Mouse (Mus musculus) hindbrain, postnatal 0 days (tissue): ENCODE data around the gene Ip6k2. TPM values are rescaled to one million over a fixed set of nuclear protein-coding genes. Genes with fewer than 3 reads are reported as not detected.

Experiments
- ATAC-seq: fragments of 200-750 bp; cut with Nextera tagmentation; 2 replicates; pipeline ENCODE4 v1.8.0; 2017; ENCODE audit warnings: mild to moderate bottlenecking, moderate TSS enrichment, moderate library complexity
- DNase-seq: peaks from one replicate; pipeline ENCODE4 v3.0.0-alpha.2; 2015; ENCODE audit warnings: low spot score
- H3K27ac ChIP-seq: fragments of 300-500 bp; sonication (generic); 2 replicates; pipeline ENCODE4 v1.5.1; 2014; ENCODE audit warnings: mild to moderate bottlenecking
- H3K27me3 ChIP-seq: fragments of 300-500 bp; sonication (generic); 2 replicates; pipeline ENCODE4 v1.6.1; 2014; ENCODE audit warnings: low read length, mixed read lengths; ENCODE audit not compliant: insufficient read depth
- H3K36me3 ChIP-seq: fragments of 300-500 bp; sonication (generic); 2 replicates; pipeline ENCODE4 v1.6.1; 2014; ENCODE audit warnings: low read length, mixed read lengths; ENCODE audit not compliant: insufficient read depth
- H3K4me1 ChIP-seq: fragments of 300-500 bp; sonication (generic); 2 replicates; pipeline ENCODE4 v1.6.1; 2014; ENCODE audit warnings: antibody characterized with exemption, low read length, mixed read lengths; ENCODE audit not compliant: insufficient read depth
- H3K4me2 ChIP-seq: fragments of 300-500 bp; sonication (generic); 2 replicates; pipeline ENCODE4 v1.6.1; 2014; ENCODE audit warnings: low read depth, mild to moderate bottlenecking, low read length, moderate library complexity, mixed read lengths
- H3K4me3 ChIP-seq: fragments of 300-500 bp; sonication (generic); 2 replicates; pipeline ENCODE4 v1.5.1; 2014; ENCODE audit warnings: low read length
- H3K9ac ChIP-seq: fragments of 300-500 bp; sonication (generic); replicated peaks from 2 replicates; pipeline ENCODE4 v1.6.1; 2014; ENCODE audit warnings: mild to moderate bottlenecking, low read length, moderate library complexity, mixed read lengths
- H3K9me3 ChIP-seq: fragments of 300-500 bp; sonication (generic); 2 replicates; pipeline ENCODE4 v1.6.1; 2016; ENCODE audit warnings: low read length, mixed read lengths
- CTCF ChIP-seq: IDR thresholded peaks from 2 replicates; pipeline ENCODE4 v1.5.1; 2016; ENCODE audit warnings: antibody characterized with exemption, control low read depth, low read depth
- WGBS: fragments of 180-500 bp; shearing (Covaris S2); extraction: QIAGEN DNeasy Blood & Tissue Kit; methylation state at CpG from one replicate; pipeline ENCODE4 v1.1.7; 2014; 5-methylcytosine and 5-hydroxymethylcytosine counted together
- polyA plus RNA-seq: library from polyadenylated mRNA; unstranded; fragments of >200 nt; fragmentation: Nextera tagmentation; extraction: Ambion mirVana; gene quantifications from 2 replicates; pipeline ENCODE4 v1.2.1, GENCODE M21; 2015
- total RNA-seq: library from RNA; depleted of rRNA; stranded (reverse); fragments of >200 nt; gene quantifications from 2 replicates; pipeline ENCODE4 v1.2.3, GENCODE M21; 2014

The Ip6k2 gene
- total and polyA plus RNA-seq, 2 experiments from 2014 or later, result 122 to 187 TPM

DNA sequence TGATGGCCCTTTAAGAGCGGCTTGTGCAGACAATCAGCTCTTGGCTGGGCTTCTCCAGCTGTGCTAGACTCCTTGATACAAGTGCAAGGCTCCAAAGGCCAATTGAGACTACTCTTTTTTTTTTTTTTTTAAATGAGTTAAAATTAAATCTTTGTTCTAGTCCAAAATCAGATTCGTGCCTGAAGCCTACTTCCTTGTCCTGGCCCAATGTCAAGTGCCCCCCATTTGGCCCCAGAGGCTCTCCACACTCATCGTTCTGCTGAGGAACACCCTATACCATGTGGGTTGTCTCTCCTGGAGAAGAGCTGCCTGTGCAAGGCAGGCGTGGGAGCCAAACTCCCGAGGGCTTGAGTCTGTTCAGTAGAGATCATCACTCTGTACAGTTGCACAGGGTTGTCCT, 2.6 kb upstream of the Ip6k2 start:
- no peak for TF ChIP-seq CTCF
- H3K9me3 ChIP-seq, result no peaks in the 10 kb centered on the region
- no peak overlapping the region for H3K27ac ChIP-seq
- no peaks in the 10 kb centered on the region for H3K36me3 ChIP-seq
- no peak overlapping the region for H3K9ac ChIP-seq
- 48% methylated on average over 5 of the region's 5 CpGs for WGBS
- H3K4me3 ChIP-seq, result no peak overlapping the region
- H3K4me1 ChIP-seq, result peaks cover 17% of the 10 kb centered on the region
- DNase-seq (no peak), ATAC-seq (no peak)
- no peaks in the 10 kb centered on the region for H3K27me3 ChIP-seq
- H3K4me2 ChIP-seq, result no peak overlapping the region

DNA sequence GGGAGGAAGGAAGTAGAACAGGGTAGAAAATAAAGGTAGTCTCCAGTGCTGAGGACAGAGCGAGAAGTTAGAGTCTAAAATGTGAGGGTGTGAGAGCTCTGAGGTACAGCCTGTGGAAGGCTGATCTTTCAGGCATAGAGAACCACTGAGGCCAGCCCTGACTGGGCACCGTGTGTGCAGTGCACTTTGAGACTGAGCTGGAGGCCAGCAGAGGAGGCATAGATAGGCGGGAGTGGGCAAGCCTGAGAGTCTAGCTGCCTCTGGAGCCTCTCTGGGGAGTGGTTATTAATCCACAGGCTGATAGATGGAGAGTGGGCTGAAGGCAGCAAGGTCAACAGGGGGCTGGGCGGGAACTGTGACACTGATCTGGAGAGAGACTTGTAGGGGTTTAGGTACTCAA, 1.7 kb upstream of the Ip6k2 start:
- no peaks in the 10 kb centered on the region for H3K9me3 ChIP-seq
- peaks cover 25% of the 10 kb centered on the region for H3K4me1 ChIP-seq
- H3K9ac ChIP-seq, result no peak overlapping the region
- H3K36me3 ChIP-seq, result no peaks in the 10 kb centered on the region
- H3K4me3 ChIP-seq, result no peak overlapping the region
- DNase-seq, result no peak
- no peak overlapping the region for H3K4me2 ChIP-seq
- no peak for TF ChIP-seq CTCF
- no peaks in the 10 kb centered on the region for H3K27me3 ChIP-seq
- H3K27ac ChIP-seq, result no peak overlapping the region
- 69% methylated on average over 4 of the region's 4 CpGs for WGBS
- no peak for ATAC-seq

DNA sequence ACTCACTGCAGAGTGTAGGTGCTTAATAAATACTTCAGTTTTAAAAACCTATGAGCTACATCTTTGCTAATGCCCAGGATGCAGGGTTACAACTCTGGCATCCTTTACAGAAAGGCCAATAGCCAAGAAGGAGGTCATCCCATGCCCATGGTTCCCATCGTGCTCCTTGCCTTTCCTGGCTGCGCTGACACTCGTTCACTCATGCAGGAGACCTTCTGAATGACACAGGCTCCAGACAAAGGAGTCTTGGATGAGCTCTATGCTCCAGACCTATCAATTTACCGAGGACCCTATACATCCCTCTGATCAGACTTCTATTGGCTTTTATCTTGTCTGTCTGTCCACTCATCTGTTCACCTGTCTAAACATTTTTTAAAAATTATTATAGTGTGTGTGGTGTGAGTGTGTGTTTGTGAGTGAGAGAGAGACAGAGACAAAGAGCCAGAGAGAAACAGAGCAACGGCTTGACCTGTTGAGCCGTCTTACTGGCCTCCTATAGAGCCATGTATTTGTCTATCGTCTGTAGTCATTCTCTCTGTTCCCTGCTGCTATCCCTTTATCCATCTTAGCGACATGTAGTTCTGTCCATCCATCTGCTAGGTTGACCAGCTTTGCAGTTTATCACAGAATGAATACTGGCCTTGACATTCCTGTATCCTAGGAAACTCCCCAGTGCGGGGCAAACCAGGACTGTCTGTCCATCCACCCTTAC, 604 bp upstream of the Ip6k2 start:
- DNase-seq, result peak; percentile 69
- Histone ChIP-seq H3K4me1 (peaks cover 35% of the 10 kb centered on the region), H3K4me3 (peak overlapping the region; percentile 81), H3K9ac (peak overlapping the region; percentile 95), H3K36me3 (no peaks in the 10 kb centered on the region), H3K4me2 (peak overlapping the region; percentile 67), H3K27me3 (no peaks in the 10 kb centered on the region), H3K27ac (peak overlapping the region; percentile 96), H3K9me3 (no peaks in the 10 kb centered on the region)
- TF ChIP-seq CTCF, result no peak
- peak; percentile 10 for ATAC-seq
- WGBS, result 4% methylated on average over 9 of the region's 9 CpGs

DNA sequence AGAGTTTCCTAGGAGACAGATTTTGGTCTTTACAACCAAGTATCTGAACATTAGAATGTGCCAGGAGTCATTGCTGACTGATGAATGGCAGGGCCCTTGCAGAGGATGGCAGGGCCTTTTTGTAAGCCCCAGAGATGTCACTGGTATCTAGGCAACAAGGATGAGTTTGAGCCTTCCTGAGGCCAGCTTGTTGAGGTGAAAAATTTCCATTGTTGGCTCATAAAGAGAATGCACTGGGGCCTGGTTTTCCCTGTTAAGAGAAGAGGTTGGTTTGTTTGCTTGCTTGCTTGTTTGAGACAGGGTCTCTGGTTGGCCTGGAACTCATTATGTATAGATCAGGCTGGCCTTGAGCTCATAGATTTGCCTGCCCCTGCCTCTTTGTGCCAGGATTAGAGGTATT, 1.8 kb downstream of the Ip6k2 start:
- peak; percentile 53 for DNase-seq
- TF ChIP-seq CTCF, result no peak

DNA sequence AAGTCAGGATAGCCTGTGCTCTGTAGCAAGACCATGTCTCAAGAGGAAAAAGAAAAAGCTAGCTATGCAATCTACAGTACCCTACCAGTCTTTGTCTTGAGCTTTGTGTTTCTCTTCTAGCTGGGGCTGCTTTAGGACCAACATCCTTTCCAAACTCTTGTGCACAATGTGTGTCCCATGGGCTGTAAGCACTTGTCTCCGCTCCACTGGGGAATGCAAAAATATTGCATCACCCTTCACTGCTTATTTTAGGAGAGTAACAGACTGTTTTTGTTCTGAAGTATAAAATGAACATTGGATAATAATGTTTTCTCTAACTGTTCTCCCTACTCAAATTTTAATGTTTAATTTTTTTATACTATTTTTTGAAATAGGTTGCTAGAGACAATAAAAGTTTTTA, 2.9 kb downstream of the Ip6k2 start:
- Histone ChIP-seq H3K27ac (no peak overlapping the region), H3K9me3 (no peaks in the 10 kb centered on the region), H3K36me3 (no peaks in the 10 kb centered on the region), H3K4me3 (peak overlapping the region; percentile 81), H3K4me1 (peaks cover 50% of the 10 kb centered on the region), H3K27me3 (no peaks in the 10 kb centered on the region), H3K4me2 (peak overlapping the region; percentile 67), H3K9ac (0 out of 2 replicates have a peak overlapping the region, but pooled peaks have one; percentile 28)
- ATAC-seq, result no peak
- no peak for TF ChIP-seq CTCF
- 63% methylated on average over 1 of the region's 1 CpGs for WGBS
- no peak for DNase-seq

More for the DNA sequence above, 1.8 kb downstream of the Ip6k2 start:
- H3K9me3 ChIP-seq, result no peaks in the 10 kb centered on the region
- H3K4me3 ChIP-seq, result peak overlapping the region; percentile 81
- peak overlapping the region; percentile 95 for H3K9ac ChIP-seq
- peaks cover 49% of the 10 kb centered on the region for H3K4me1 ChIP-seq
- H3K27me3 ChIP-seq, result no peaks in the 10 kb centered on the region
- H3K4me2 ChIP-seq, result peak overlapping the region; percentile 67
- no peak for ATAC-seq
- H3K27ac ChIP-seq, result peak overlapping the region; percentile 96; the same call in 1 of the 2 replicates
- H3K36me3 ChIP-seq, result no peaks in the 10 kb centered on the region

DNA sequence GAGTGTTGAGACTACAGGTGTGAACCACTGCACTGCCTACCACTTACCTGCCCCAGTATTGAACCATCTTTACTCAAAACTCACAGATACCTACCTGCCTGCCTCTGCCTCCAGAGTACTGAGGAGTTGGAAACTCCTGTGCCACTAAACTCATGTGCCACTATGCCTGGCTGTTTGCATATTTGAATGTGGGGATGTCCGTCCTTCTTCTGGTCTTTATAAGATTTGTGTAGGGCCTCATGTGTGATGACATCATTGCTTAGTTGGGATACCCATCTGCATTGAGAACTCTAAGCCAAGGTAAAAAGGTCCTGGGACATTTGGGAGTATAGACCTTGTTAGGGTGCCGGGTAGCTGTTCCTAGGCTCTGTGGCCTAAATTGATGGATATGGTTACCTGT, 3.5 kb downstream of the Ip6k2 start:
- ATAC-seq (no peak), DNase-seq (no peak)
- Histone ChIP-seq H3K4me1 (peaks cover 50% of the 10 kb centered on the region), H3K9ac (no peak overlapping the region), H3K4me2 (peak overlapping the region; percentile 67), H3K36me3 (no peaks in the 10 kb centered on the region), H3K4me3 (no peak overlapping the region), H3K9me3 (no peaks in the 10 kb centered on the region), H3K27me3 (no peaks in the 10 kb centered on the region), H3K27ac (no peak overlapping the region)
- 84% methylated on average over 2 of the region's 2 CpGs for WGBS
- no peak for TF ChIP-seq CTCF

DNA sequence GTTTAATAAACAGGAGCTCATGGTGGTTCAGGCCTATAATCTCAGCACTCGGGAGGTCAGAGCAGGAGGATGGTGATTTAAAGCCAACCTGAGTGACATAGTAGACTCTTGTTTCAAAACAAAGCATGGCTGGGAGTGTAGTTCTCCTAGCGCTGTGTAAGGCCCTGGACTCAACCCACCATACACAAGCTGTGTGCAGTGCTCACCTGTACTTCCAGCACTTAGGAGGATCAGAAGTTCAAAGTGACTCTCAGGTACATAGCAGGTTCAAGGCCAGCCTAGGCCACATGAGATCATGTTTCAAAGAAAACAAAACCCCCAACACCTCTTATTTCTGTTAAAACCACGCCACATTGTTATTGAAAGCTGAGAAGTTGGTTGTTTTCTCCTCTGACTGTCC, 5.1 kb downstream of the Ip6k2 start:
- Histone ChIP-seq H3K4me2 (peak overlapping the region; percentile 11; the same call in 1 of the 2 replicates), H3K36me3 (no peaks in the 10 kb centered on the region), H3K4me1 (peaks cover 49% of the 10 kb centered on the region), H3K4me3 (no peak overlapping the region), H3K9ac (no peak overlapping the region), H3K27me3 (no peaks in the 10 kb centered on the region), H3K9me3 (no peaks in the 10 kb centered on the region), H3K27ac (no peak overlapping the region)
- 72% methylated on average over 3 of the region's 3 CpGs for WGBS
- TF ChIP-seq CTCF, result no peak
- DNase-seq (no peak), ATAC-seq (no peak)
